Mouse (Mus musculus) gastrocnemius, adult 18-20 months (tissue): ENCODE measurements around the gene Triobp. TPM values are rescaled to one million over a fixed set of nuclear protein-coding genes. Genes with fewer than 3 reads are reported as not detected.
"Not testable (repeated sequence)": the region's sequence is repeated elsewhere in the genome, so short reads cannot be mapped to it uniquely, and the experiment has no call there.

ENCODE experiments used
- DNase-seq: peaks from one replicate; pipeline ENCODE4 v3.0.0; 2021; ENCODE audit warnings: low spot score
- total RNA-seq, 2 experiments: library from RNA; stranded (reverse); gene quantifications; 2 replicates each; pipeline ENCODE4 v1.2.3; 2021

Triobp gene
- total RNA-seq, 2 experiments from 2014 or later, result 38.8 to 40.7 TPM

DNA sequence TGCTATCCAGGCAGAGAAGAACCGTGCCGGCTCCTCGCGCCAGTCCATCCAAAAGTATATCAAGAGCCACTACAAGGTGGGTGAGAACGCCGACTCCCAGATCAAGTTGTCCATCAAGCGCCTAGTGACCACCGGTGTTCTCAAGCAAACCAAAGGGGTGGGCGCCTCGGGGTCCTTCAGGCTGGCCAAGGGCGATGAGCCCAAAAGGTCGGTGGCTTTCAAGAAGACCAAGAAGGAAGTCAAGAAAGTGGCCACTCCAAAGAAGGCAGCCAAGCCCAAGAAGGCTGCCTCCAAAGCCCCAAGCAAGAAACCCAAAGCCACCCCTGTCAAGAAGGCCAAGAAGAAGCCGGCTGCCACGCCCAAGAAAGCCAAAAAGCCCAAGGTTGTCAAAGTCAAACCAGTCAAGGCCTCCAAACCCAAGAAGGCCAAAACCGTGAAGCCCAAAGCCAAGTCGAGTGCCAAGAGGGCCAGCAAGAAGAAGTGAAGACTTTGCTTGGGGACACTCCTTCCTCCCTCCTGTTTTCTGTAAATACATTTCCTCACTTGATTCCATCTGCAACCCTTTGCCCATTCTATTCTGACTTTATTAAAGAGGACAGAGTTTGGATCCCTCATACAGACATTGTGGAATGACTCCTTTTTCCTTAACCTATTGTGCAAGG is 81.4 kb downstream of the Triobp start:
- DNase-seq, result no peak

DNA sequence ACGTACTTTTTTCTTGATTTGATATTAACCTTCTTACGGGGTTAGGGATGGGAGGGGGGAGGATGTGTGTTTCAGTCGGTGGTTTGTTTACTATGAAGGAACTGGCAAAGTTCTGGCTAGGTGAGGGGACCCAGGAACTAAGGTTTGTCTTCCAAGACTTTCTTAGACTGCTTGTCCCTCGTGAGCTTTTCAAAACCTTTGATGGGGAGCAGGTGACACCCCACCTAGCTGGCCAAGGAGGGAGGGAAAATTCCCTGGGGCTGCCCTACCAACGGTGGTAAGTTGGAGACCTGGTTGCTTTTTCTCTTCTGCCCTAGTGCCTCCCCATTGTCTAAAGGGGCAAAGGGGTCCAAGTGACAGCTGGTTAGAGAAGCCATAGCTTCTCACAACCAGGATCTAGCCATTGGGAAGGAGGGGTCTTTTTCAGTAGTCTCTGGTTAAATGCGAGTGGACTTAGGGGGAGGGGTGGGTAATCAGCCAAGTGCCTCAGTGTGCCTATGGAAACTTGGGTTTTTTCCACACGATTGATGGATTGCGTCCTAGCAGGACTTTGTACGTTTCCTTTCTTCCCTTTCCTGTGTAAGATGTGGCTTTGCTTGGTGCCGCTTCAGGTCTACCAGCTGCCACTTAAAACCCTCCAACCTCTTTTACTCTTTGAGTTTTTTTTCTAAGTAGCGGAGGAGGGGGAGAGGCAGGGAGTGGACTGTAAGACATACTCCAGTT is 82.2 kb downstream of the Triobp start:
- no peak for DNase-seq

DNA sequence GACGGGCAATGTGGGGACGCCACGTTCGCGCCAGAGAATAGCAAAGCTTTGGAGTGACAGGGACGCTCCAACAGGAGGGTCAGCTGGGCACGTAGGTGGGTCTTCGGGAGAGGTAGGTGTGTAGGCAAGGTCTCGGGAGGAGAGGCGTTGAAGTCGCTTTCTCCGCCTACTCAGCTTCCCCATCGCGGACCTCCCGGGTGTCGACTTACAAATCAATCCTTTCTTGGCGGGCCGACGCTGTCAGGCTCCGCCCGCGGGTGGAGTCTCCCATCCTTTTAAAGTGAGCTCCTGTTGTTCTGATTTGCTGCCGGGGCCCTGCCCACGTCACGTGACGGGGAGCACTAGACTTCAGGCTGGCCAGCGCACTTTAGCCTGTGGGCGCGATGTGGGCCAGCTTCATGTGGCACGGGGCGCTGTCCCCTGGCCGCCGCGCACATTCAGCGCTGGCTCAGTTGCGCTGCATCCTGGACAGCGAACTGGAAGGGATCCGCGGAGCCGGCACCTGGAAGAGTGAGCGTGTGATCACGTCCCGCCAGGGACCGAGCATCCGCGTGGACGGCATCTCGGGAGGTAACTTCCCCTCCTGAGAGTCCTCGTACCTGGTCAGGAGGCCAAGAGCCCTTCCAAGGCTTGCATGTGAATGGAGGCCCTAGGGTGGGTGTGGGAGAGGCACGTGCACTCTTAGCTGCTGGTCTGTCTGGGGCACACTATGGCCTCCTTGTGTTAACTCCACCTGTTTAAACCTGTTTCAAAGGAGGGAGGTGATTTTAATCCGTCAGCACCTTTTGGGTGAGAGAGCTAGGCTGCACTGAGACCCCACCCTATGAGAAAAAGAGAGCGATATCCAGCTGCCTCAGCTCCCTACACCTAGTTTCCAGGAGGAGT is 83.3 kb downstream of the Triobp start:
- peak; percentile 94 for DNase-seq

DNA sequence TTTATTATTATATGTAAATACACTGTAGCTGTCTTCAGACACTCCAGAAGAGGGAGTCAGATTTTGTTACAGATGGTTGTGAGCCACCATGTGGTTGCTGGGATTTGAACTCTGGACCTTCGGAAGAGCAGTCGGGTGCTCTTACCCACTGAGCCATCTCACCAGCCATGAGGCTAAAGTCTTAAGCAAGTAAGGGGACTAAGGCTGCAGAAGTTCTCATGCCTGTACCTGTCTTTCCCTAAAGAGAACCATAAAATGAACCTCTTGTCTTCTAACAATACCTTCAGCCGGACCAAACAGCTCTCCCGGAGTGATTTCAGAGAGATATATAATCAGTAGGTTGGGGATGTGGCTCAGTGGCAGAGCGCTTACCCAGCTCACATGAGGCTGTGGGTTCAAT is 84.4 kb downstream of the Triobp start:
- not testable (repeated sequence) for DNase-seq

DNA sequence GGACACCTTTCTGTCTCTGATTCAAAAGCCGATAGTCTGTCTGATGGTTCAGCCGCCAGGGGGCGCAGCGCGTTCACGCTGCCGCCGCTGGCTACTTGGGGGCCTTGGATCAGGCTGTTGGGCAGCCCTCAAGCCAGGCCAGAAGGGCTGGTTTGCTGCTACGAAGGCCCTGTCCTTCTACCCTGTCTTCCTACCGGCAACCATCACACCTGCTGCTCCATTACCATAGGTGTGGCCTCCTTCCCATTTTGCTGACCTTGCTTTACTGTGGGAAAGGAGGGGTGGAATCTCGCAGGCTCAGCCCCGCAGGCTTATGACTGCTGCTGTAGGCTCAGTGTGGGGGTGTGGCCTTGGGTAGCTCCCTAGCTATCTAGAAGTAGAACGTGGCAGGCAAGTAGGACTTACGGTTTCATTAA is 90.4 kb downstream of the Triobp start:
- DNase-seq, result peak; percentile 72

DNA sequence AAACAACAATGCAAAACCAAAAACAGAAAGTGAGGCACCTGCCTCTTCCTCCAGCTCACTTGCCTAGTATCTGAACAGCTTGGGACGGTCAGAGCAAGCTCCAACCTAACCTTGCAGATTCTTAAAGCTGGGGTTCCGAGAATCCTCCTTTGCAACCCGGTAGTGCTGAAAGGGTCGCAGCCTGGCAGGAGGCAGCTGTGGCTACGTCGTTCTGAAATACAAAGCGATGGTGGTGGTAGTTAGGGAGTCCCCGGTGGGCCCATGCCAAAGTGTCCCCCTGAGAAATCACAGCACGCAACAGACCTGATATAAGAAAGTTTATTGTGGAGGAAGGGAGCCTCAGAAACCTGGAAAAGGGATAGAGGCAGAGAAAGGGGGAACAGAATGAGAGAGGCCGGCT is 90.8 kb downstream of the Triobp start:
- no peak for DNase-seq

DNA sequence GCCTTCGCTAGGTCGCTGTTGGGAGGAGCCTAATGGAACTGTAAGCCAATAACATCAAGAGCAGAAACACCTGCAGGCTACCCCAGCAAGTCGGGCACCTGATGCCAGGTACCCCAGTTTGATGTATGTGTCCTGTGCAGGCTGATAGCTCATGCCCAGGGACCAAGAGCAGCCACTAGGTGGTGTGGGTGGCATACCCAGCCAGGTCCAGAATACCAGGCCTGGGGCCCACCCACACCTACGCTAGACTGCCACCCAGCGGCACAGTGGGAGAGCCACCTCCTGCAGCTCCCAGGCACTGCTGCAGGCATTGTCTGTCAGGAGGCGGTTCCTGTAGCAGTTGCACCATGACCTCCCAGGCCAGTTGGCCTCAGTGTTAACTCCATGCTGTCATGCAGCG is 91.3 kb downstream of the Triobp start:
- DNase-seq, result peak; percentile 78

DNA sequence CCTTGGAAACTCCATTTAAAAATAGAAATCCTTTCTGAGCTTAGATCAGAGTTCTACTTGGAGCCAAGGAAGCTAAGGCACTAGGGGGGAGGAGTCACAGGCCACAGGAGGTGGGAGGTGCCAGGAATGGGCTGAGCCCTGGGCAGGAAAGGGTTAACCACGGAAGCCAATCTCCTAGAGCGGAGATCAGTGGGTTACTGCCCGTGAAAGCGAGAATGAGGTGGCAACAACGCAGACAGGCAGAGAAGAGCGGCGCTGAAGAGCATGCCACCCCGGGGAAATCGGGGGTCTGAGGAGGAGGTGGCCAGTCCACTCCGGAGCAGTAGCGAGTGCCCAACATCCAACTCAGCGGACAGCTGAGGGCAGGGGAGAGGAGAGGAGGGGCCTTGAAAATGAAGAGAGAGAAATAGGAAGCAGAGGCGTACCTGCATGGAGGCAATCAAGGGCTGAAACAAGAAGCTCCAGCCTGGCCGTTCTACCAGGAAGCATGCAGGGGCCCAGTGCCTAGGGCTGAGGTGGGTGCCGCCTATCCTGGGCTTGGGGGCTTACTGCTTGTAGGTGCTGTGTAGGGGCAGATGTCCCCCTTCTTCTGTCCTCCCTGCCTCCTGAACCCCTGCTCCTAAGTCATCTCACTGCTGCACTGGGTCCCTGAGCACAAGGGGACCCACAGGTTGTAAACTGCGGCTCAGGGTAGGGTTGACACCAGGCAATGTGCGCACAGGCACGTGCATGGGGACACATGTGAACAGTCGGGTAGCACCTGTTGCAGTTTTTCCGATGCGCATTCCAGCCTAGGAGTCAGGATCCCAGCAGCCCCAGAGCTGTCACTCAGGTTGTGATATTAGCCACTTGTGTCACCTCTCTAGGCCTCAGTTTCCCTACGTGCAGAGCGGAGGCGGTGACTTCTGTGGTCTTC is 93.2 kb downstream of the Triobp start:
- DNase-seq, result no peak

DNA sequence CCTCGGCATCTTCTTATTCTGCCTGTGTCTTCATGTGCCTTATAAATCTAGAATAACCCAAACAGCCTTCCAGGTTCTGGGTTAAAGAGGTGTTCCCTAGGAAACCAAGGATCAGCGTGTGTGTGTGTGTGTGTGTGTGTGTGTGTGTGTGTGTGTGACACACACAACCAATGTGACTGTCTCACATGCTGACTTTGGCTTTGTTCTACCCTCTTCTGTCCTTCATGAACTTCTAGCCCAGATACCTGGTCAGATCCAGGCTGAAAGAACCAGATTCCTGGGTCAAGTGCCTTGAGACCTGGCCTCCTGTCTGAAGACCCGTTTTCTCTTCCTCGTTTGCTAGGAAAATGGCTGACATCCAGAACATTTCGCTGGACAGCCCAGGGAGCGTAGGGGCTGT is 94.1 kb downstream of the Triobp start, which contains the start of gene Galr3:
Gene Galr3 (plus strand): TSS at position 301 of the 400 bp plus-strand sequence.
- DNase-seq, result no peak

DNA sequence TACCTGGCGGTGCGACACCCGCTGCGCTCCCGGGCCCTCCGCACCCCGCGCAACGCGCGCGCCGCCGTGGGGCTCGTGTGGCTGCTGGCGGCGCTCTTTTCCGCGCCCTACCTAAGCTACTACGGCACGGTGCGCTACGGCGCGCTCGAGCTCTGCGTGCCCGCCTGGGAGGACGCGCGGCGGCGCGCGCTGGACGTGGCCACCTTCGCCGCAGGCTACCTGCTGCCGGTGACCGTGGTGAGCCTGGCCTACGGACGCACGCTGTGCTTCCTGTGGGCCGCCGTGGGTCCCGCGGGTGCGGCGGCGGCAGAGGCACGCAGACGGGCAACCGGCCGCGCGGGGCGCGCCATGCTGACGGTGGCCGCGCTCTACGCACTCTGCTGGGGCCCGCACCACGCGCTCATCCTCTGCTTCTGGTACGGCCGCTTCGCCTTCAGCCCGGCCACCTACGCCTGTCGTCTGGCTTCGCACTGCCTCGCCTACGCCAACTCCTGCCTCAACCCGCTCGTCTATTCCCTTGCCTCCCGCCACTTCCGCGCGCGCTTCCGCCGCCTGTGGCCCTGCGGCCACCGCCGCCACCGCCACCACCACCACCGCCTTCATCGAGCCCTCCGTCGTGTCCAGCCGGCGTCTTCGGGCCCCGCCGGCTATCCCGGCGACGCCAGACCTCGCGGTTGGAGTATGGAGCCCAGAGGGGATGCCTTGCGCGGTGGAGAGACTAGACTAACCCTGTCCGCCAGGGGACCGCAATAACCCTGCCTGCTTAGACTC is 95.4 kb downstream of the Triobp start:
- no peak for DNase-seq

DNA sequence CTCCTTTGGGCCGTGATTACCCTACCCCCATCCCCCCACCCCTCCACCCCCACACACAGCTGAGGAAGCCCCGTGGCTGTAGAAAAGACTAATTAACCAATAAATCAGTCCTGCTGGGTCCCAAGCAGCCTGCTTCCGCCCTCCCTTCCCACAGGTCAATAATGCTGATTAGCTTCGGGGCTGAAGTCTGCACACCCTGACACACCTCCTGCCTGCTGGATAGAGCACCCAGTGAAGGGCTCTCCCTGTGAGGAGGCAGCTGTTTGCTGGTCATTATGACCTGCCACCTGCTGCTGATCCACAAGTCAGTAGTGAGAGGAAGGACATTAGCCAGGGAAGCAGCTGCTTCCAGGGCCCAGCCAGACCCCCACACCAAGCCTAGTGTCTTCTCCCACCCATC is 97.3 kb downstream of the Triobp start:
- DNase-seq, result no peak

DNA sequence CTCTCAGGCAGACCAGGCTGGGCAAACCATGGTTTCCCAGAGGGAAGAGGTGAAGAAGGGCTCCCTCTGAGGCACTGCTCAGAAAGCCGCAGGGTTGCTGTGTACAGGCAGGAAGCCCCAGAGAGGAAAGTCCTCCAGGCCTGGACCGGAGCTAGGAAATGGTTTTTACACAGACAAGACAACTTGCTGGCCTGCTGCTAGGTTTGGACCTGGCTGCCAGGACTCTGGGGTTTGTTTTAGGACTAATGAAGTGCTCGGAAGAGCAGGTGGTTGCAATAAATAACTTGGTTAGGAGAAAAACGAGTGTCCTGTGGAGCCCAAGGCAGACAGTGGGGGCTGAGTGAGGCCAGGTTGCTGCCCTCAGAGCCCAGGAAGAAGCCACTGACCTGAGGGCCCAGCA is 100.7 kb downstream of the Triobp start:
- no peak for DNase-seq

DNA sequence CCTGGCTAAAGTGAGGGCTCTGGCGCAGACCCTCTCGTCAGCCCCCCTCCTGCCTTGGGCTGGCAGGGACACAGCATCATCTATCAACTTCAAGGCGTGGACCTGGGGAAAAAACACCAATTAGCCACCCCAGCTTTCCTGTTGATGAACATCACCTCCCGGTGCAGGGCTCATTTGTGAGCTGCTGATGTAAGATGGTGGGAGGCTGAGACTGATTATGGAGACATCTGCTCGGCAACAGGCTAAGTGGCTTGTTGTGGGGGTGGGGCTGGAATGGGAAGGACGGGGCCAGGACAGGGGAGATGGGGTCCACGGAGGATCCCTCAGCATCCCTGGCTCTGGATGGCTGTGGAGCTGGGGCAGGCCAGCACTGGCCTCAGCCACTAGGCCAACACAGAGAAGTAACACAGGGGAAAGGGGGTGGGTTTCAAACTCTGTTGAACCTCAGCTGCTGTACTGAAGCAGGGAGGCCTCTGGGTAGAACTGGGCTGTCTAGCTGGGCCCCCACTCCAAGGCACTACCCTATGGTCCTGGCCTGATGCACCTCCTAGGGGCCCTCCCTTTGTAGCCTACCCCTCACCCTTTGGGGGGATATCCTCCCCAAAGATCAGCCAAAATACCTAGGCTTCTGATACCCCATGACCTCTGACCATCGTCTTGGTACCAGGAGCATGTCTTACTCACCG is 102.8 kb downstream of the Triobp start:
- DNase-seq, result no peak

DNA sequence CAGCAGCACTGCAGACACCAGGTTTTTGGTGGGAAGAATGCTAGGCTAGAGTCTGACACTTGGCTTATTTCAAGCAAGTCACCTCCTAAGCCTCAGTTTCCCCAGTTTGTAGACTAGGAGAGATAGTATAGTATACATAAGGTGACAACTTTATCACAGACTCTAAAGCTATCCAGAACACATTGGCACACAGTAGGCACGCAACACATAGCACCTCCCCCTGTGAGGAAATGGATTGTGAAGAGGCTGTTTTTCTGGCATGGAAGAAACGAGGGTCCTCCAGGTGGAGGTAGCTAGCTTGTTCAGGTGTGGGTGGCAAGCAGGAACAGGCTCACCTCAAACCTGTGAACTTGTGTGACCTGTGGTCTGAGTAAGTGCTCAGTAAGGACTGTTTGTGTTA is 103.4 kb downstream of the Triobp start:
- no peak for DNase-seq

DNA sequence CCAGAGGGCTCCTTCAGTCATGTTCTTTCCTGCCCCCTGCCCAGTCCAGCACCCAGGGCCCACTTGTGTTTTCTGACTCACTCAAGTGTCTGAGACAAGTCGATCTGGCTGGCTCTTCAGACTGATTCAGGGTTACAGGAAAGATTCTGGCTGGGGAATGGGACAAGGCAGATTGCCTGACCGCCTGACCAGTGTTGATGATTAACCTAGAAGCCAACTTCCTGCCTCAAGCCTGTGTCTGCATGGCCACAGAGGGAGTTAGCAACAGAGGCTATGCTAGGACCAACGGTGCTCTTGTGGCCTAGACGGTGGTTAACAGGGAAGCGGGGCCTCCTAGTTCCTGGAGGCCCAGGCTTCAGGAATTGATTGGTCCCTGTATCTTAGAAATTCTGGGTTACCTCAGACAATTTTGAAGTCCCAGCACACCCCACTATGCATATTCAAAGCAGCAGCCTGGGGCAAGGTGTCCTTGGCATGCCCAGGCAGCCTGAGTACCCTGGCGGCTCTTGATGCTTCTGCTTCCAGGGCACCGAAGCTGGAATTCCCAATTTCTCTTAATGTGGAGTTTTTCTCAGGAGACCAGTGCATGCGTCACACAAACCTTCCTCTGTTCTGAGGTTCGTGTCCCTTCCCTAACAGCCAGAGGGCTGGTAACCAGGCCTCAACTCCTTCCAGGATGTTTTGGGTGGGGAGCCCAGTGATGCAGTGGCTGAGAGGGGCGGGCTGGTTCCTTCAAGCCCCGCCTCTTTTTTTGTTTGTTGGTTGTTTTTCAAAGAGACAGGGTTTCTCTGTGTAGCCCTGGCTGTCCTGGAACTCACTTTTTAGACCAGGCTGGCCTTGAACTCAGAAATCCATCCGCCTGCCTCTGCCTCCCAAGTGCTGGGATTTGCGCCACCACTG is 104.2 kb downstream of the Triobp start:
- peak; percentile 21 for DNase-seq

DNA sequence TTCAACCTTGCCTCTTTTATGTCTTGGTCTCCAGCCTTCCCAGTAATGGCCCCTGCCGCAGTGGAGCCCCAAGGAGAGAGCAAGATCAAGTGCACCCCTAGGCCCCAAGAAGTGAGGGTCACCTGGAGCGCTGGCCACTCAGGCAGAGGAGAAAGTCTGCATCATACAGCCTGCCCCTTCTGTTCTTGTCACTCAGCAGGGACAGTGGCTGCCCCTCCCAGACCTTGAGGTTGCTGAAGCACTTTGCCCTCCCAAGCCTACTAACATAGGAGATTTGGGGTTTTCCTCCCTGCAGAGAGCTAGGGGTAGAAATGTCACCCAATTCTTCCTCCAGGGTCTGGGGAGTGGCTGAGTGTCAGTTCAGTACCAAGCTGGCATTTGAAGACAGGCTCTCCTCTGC is 104.8 kb downstream of the Triobp start:
- DNase-seq, result no peak
